Mouse (Mus musculus) T-helper 2 cell (primary cell): ENCODE measurements around the gene Ppp2r1b.

Experiments
- in situ Hi-C: fragments of 300-600 bp; cut with MboI, MseI; formaldehyde crosslinking; loops from one replicate; pipeline ENCODE4 v1.15.1; 2025; ENCODE audit warnings: high pct_unique_total_duplicates

Gene Ppp2r1b

GRCm38 (mm10) chr9:50835068-50835705 is 9.9 kb upstream of the Ppp2r1b start:
- in situ Hi-C loops: loop anchor here (25.0 kb wide), 1 partner anchor 452 kb away; the partner anchor contains the start of gene Colca2

DNA sequence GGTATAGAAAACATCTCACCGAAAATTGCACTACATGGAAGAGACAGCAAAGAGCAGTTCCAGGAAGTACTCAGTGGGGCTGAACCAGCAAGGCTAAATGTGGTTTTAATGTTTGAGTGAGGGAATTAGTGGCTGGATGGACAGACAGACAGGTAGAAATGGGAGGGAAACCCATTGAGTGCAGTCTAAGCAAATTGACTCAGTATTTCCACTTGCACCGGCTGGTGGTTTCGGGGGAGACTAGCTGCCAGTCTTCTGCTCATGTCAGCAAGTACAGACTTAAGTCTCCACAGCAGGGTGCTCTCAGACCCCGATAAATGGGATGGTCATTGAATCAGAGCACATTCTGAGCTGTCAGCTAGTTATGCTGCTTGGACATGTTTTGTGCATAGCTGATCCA is 9.0 kb upstream of the Ppp2r1b start:
- in situ Hi-C loops: loop anchor here (25.0 kb wide), 1 partner anchor 451 kb away; the partner anchor contains the start of gene Colca2

GRCm38 (mm10) chr9:50841079-50841789 is 3.9 kb upstream of the Ppp2r1b start:
- in situ Hi-C loops: loop anchor here (10.0 to 25.0 kb wide), 2 partner anchors 304 to 446 kb away; partner anchors contain the start of gene Colca2

GRCm38 (mm10) chr9:50845547-50845946 is 446 bp downstream of the Ppp2r1b start:
- in situ Hi-C loops: loop anchor here (10.0 to 25.0 kb wide), 2 partner anchors 299 to 442 kb away; partner anchors contain the start of gene Colca2

- in situ Hi-C loops: loop anchor here (10.0 to 25.0 kb wide), 2 partner anchors 298 to 440 kb away; partner anchors contain the start of gene Colca2
Observed at GRCm38 (mm10) chr9:50847133-50847532, 2.0 kb downstream of the Ppp2r1b start.

DNA sequence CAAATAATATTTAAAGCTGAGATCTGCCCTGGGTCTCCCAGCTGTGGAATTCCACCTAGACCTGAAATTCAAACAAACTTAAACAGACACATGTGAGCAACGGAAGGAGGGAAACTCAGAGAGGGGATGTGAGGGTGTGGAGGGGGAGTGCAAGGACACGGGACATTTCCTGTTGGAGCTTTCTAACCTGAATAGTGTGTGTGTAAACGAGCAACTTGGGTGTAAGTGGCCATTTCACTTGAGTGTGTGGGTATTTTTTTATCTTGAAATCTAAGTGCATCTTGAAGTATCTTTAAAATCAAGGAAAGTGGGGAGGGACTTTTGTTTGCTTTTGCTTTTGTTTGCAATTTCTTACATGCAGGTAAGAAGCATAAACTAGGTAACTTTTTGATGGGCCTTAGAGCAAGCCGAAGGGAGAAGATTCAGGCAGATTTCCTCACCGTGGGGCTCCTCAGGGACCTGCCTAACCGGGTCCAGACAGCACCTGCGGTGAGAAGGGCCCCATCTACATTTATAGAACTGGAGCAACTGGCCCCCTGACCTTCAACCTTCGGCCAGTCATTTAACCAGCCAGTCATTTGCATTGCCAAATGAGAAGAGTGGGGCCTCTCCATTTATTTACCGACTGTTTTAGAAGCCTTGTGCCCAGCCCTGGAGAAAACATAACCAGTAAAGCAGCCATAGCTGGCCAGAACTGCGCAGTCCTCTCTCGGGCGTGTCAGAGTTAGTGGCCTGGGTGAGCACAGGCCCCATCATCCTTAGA is 2.7 kb downstream of the Ppp2r1b start:
- in situ Hi-C loops: loop anchor here (10.0 to 25.0 kb wide), 2 partner anchors 297 to 440 kb away; partner anchors contain the start of gene Colca2

DNA sequence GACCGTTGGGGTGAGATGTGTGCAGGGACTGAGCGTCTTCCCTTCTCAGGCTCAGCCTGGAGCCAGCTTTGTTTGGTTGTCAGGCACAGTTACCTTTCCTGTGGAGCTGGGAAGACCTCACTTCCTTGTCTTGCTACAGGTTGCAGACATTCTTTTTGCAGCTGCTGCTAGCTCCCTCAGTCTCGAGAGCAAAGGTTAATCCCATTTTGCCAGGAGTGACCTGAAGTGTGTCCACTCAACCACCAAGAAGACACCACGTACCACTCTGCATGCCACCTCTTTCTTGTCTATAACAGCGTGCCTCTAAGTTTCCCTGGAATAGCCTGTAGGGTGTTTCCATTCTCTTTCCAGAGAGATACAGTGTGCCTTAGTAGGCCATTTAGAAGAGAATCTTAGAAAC is 3.7 kb downstream of the Ppp2r1b start:
- in situ Hi-C loops: loop anchor here (10.0 to 25.0 kb wide), 2 partner anchors 296 to 438 kb away; partner anchors contain the start of gene Colca2

- in situ Hi-C loops: loop anchor here (10.0 to 25.0 kb wide), 2 partner anchors 296 to 438 kb away; partner anchors contain the start of gene Colca2
Observed at GRCm38 (mm10) chr9:50849249-50849648, 4.1 kb downstream of the Ppp2r1b start.

- in situ Hi-C loops: loop anchor here (10.0 to 25.0 kb wide), 3 partner anchors 135 to 438 kb away; partner anchors contain the start of gene Colca2
Observed at GRCm38 (mm10) chr9:50849755-50850154, 4.7 kb downstream of the Ppp2r1b start.

DNA sequence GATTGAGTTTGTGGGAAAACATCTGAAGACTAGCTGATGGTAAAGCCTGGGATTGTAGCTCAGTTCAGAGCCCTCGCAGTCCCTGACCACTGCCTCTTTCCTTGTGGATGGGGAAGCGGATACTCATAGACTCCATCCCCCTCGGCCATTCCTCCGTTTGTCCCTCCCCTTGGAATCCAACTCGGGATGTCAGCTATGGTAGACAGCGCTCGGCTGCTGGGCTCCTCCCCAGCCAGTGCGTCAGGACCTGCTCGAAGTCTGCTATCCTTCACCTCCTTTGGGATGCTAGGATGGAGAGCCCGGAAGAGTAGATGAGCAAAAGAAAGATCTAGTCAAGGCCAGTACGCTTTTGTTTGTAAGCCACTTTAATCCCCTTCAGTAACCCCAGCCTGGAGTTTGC is 5.2 kb downstream of the Ppp2r1b start:
- in situ Hi-C loops: loop anchor here (10.0 kb wide), 1 partner anchor 135 kb away; no protein-coding TSS in a partner anchor

GRCm38 (mm10) chr9:50850713-50851112 is 5.6 kb downstream of the Ppp2r1b start:
- in situ Hi-C loops: loop anchor here (10.0 kb wide), 1 partner anchor 134 kb away; no protein-coding TSS in a partner anchor

GRCm38 (mm10) chr9:50852634-50853349 is 7.7 kb downstream of the Ppp2r1b start:
- in situ Hi-C loops: loop anchor here (10.0 kb wide), 1 partner anchor 132 kb away; no protein-coding TSS in a partner anchor

DNA sequence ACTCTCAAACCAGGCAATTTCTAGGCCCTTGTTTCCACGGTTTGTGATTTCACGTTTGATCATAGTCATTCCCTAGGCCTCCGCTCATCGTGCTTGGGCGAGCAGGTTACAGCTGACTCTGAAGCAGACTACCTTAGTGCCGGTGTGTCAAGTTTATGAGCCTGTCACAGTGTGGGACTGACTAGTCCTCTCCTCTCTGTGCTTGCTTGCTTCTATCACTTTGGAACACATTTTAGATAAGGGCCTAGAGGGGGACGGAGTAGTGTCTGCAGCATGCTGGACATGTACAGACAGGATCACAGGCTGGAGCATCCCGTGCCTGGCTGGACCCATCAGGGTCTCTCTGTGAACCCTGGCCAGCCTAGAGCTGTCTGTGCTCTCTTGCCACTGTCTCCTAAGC is 9.3 kb downstream of the Ppp2r1b start:
- in situ Hi-C loops: loop anchor here (10.0 kb wide), 1 partner anchor 130 kb away; no protein-coding TSS in a partner anchor

DNA sequence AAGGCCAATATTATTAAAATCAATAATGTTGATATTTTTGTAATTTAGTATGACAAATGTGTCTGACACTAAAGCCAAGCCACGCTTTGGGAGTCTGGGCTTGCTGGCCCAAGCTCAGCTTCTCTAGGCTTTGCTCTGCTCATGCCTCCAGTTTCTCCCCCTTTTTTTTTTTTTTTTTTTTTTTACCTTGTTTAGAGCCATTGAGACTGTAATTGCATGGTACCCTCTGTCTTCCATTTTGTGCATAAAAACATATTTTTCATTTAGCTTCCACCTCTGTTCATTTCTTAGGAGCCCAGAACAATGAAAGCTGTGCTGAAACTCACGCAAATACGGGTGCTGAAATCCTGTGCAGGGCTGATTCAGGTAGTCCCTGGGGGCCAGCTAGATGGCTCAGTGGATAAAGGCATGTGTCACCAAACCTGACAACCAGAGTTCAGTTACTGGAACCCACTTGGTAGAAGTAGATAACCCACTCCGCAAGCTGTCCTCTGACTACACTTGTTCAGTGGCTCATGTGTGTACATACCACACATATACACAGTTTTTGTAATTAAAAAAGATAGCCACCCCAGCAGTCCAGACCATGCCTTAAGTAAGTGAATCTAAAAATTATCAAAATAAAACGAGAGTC is 10.1 kb downstream of the Ppp2r1b start:
- in situ Hi-C loops: loop anchor here (10.0 kb wide), 1 partner anchor 130 kb away; no protein-coding TSS in a partner anchor

- in situ Hi-C loops: loop anchor here (10.0 kb wide), 1 partner anchor 129 kb away; no protein-coding TSS in a partner anchor
Observed at GRCm38 (mm10) chr9:50855780-50856179, 10.7 kb downstream of the Ppp2r1b start.

GRCm38 (mm10) chr9:50856341-50857081 is 11.4 kb downstream of the Ppp2r1b start:
- in situ Hi-C loops: loop anchor here (10.0 kb wide), 1 partner anchor 128 kb away; no protein-coding TSS in a partner anchor

- in situ Hi-C loops: loop anchor here (10.0 kb wide), 1 partner anchor 128 kb away; no protein-coding TSS in a partner anchor
Observed at GRCm38 (mm10) chr9:50857082-50857641, 12.1 kb downstream of the Ppp2r1b start.

- in situ Hi-C loops: loop anchor here (10.0 kb wide), 1 partner anchor 126 kb away; no protein-coding TSS in a partner anchor
Observed at GRCm38 (mm10) chr9:50858681-50859080, 13.6 kb downstream of the Ppp2r1b start.
